47 mouse cellular contexts compared by ENCODE assay signal in the genomic region with DNA sequence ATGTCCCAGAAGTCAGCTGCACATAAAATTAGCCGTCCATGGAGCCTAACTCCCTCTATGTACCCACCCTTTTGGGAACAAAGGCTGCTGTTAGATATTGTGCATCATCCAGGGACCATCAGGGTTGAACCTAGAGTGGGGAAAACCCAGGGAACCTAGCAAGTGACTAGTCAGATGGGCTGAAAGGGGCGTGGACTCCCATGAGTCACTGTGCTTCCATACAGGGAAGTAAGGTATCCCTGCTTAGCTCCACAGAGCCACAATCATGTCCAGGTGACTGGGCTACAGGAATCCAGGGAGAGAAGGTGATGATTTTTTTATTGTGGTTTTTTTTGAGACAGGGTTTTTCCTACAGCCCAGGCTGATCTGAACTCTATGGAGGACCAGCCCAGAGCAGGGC. TPM values are rescaled to one million over a fixed set of nuclear protein-coding genes. Genes with fewer than 3 reads are reported as not detected.
"Had no signal": no experiment of that assay in that cellular context is flagged by ENCODE, and none has a peak within 500 bp of the region (broad histone marks: within the 10 kb centered on the region; RNA-seq: fewer than 3 reads in every experiment).

No protein-coding gene starts in this region.

- H3K36me3 ChIP-seq: heart, embryonic 12.5 days; heart, embryonic 13.5 days; heart, embryonic 15.5 days; hindbrain, embryonic 10.5 days; hindbrain, embryonic 12.5 days; hindbrain, embryonic 13.5 days; hindbrain, embryonic 15.5 days; kidney, embryonic 15.5 days had no signal

- H3K9ac ChIP-seq: heart, embryonic 12.5 days; heart, embryonic 13.5 days; heart, embryonic 15.5 days; hindbrain, embryonic 12.5 days; hindbrain, embryonic 13.5 days; hindbrain, embryonic 14.5 days; hindbrain, embryonic 15.5 days; kidney, embryonic 15.5 days had no signal

- H3K27ac ChIP-seq: heart, embryonic 13.5 days; heart, embryonic 15.5 days; hindbrain, embryonic 10.5 days; hindbrain, embryonic 12.5 days; hindbrain, embryonic 13.5 days; hindbrain, embryonic 14.5 days; hindbrain, embryonic 15.5 days; hindbrain, postnatal 0 days; kidney, embryonic 15.5 days; kidney, postnatal 0 days; layer of hippocampus, adult 2 months; left cerebral cortex, adult 2 months had no signal

- H3K4me3 ChIP-seq: heart, embryonic 12.5 days; heart, embryonic 13.5 days; heart, embryonic 15.5 days; hindbrain, embryonic 10.5 days; hindbrain, embryonic 12.5 days; hindbrain, embryonic 13.5 days; hindbrain, embryonic 15.5 days; kidney, embryonic 15.5 days; layer of hippocampus, adult 2 months; left cerebral cortex, adult 2 months had no signal

- H3K4me2 ChIP-seq: heart, embryonic 11.5 days; heart, embryonic 12.5 days; heart, embryonic 13.5 days; heart, embryonic 15.5 days; hindbrain, embryonic 12.5 days; hindbrain, embryonic 13.5 days; hindbrain, embryonic 14.5 days; hindbrain, embryonic 15.5 days; kidney, embryonic 15.5 days had no signal

- H3K9me3 ChIP-seq: heart, embryonic 12.5 days; heart, embryonic 13.5 days; heart, embryonic 15.5 days; hindbrain, embryonic 10.5 days; hindbrain, embryonic 12.5 days; hindbrain, embryonic 13.5 days; hindbrain, embryonic 15.5 days; kidney, embryonic 15.5 days had no signal

- DNase-seq: heart, postnatal 10 days; heart, postnatal 14 days; heart, postnatal 36 days; heart, postnatal 4 days; kidney, adult 11 months; kidney, adult 18-20 months; kidney, adult 2 months; kidney, adult 8-10 months; kidney, adult 9 months; kidney, postnatal 10 days; kidney, postnatal 14 days; kidney, postnatal 36 days; kidney, postnatal 4 days; layer of hippocampus, adult 9-11 months; layer of hippocampus, postnatal 36 days had no signal

- ATAC-seq: hindbrain, embryonic 16.5 days; hindbrain, postnatal 0 days; inflammation-experienced regulatory T-cells, adult 6 months; intestine, embryonic 16.5 days; intestine, postnatal 0 days had no signal

- H3K27me3 ChIP-seq: hindbrain, embryonic 15.5 days; kidney, embryonic 15.5 days had no signal

RNA-seq across cellular contexts. Expression of a gene that starts 10.9 kb away (rescaled TPM):
- total RNA-seq: heart, postnatal 10 days; heart, postnatal 14 days; heart, postnatal 25 days; heart, postnatal 36 days; heart, postnatal 4 days; hematopoietic stem cell, adult 5-6 weeks; layer of hippocampus, adult 18-20 months; layer of hippocampus, adult 2 months; layer of hippocampus, postnatal 10 days; layer of hippocampus, postnatal 14 days; layer of hippocampus, postnatal 25 days; layer of hippocampus, postnatal 36 days; left cerebral cortex, adult 18-20 months; left cerebral cortex, adult 2 months had no signal
- polyA plus RNA-seq: heart, embryonic 13.5 days; heart, embryonic 14.5 days; heart, postnatal 0 days; inflammation-experienced regulatory T-cells, adult 6 months had no signal

RNA-seq across cellular contexts. Expression of a gene that starts 37.1 kb away (rescaled TPM):
- total RNA-seq: heart, postnatal 36 days; heart, postnatal 4 days; hematopoietic stem cell, adult 5-6 weeks; layer of hippocampus, adult 2 months; layer of hippocampus, postnatal 14 days; layer of hippocampus, postnatal 25 days; layer of hippocampus, postnatal 36 days; left cerebral cortex, adult 2 months had no signal
- polyA plus RNA-seq: heart, embryonic 11.5 days; heart, embryonic 14.5 days; hindbrain, embryonic 11.5 days; hindbrain, embryonic 13.5 days; hindbrain, embryonic 14.5 days; hindbrain, embryonic 15.5 days; hindbrain, embryonic 16.5 days; inflammation-experienced regulatory T-cells, adult 6 months; intestine, embryonic 14.5 days; intestine, postnatal 0 days; kidney, adult 2 months; kidney, embryonic 14.5 days; kidney, embryonic 15.5 days; kidney, embryonic 16.5 days; kidney, postnatal 0 days; large intestine, adult 2 months had no signal
